18 mouse cellular contexts compared by ENCODE assay signal in genomic region chr5:24592471-24593160, GRCm38 (mm10). TPM values are rescaled to one million over a fixed set of nuclear protein-coding genes. Genes with fewer than 3 reads are reported as not detected.
A peak's percentile ranks its signal among the peaks of the same experiment; 100 is the strongest.
DNase-seq lines count a peak whose midpoint lies in the region; ATAC-seq and TF ChIP-seq lines count a peak whose summit lies in the region.
"Had no signal": no experiment of that assay in that cellular context is flagged by ENCODE, and none has a peak within 500 bp of the region (broad histone marks: within the 10 kb centered on the region; RNA-seq: fewer than 3 reads in every experiment).

No protein-coding gene starts in this region.

- TF ChIP-seq CTCF in thymus, adult 2 months (IDR thresholded peaks at IDR 0.05; ENCODE audit: borderline replicate concordance, control insufficient read depth, extremely low read depth, insufficient read depth, low read length, poor library complexity): no peak

- DNase-seq in adrenal gland, postnatal 36 days: peak; percentile 10 to 22
- DNase-seq in adrenal gland, postnatal 4 days (ENCODE audit: low spot score in 2 of 2): no peak
- DNase-seq in thymus, postnatal 4 days: peak; percentile 13
- no peak for DNase-seq in thymus, adult 2 months
- DNase-seq in yolk sac, embryonic 10.5 days (ENCODE audit: low spot score): peak; percentile 60
- no peak for DNase-seq in spleen, postnatal 10 days (ENCODE audit: low spot score in 2 of 2)
- DNase-seq: cerebellum, adult 2 months; gastrocnemius, postnatal 10 days; right cerebral cortex, adult 18-20 months had no signal

- WGBS in kidney, embryonic 15.5 days: 61% methylated on average over 21 of the region's 21 CpGs
- WGBS in kidney, embryonic 14.5 days: 59% methylated on average over 21 of the region's 21 CpGs
- WGBS in thymus, adult 2 months: 76% methylated on average over 21 of the region's 21 CpGs

- no peaks in the 10 kb centered on the region for H3K9me3 ChIP-seq in kidney, embryonic 15.5 days (replicated peaks)
- H3K9me3 ChIP-seq in kidney, embryonic 14.5 days (ENCODE audit: control insufficient read depth, low read length): no peaks in the 10 kb centered on the region
- H3K9me3 ChIP-seq: embryonic facial prominence, embryonic 15.5 days had no signal

- H3K4me2 ChIP-seq in kidney, embryonic 15.5 days: peak overlapping the region; percentile 44
- H3K4me2 ChIP-seq in kidney, embryonic 14.5 days (replicated peaks; ENCODE audit: low read depth, low read length): no peak overlapping the region; the same call in 1 of the 2 replicates
- H3K4me2 ChIP-seq: embryonic facial prominence, embryonic 15.5 days had no signal

- no peaks in the 10 kb centered on the region for H3K27me3 ChIP-seq in kidney, embryonic 15.5 days
- H3K27me3 ChIP-seq in kidney, embryonic 14.5 days (ENCODE audit: control insufficient read depth, insufficient read depth, low read length): no peaks in the 10 kb centered on the region
- no peaks in the 10 kb centered on the region for H3K27me3 ChIP-seq in thymus, adult 2 months (ENCODE audit: control insufficient read depth, insufficient read depth, low read length)
- H3K27me3 ChIP-seq: embryonic facial prominence, embryonic 15.5 days had no signal

- no peak for TF ChIP-seq POLR2A in thymus, adult 2 months (IDR thresholded peaks at IDR 0.05; ENCODE audit: control insufficient read depth, extremely low read depth, insufficient read depth, low read length, poor library complexity)

- H3K27ac ChIP-seq in kidney, embryonic 15.5 days: 0 out of 2 replicates have a peak overlapping the region, but pooled peaks have one; percentile 75
- no peak overlapping the region for H3K27ac ChIP-seq in kidney, embryonic 14.5 days (ENCODE audit: low read depth, low read length)
- H3K27ac ChIP-seq in thymus, adult 2 months (ENCODE audit: control insufficient read depth, insufficient read depth, low read length): no peak overlapping the region
- H3K27ac ChIP-seq: embryonic facial prominence, embryonic 15.5 days; liver, embryonic 14.5 days had no signal

- no peak for ATAC-seq in kidney, embryonic 15.5 days (replicated peaks; ENCODE audit: low FRiP score)
- no peak for ATAC-seq in kidney, embryonic 14.5 days (ENCODE audit: low FRiP score, low TSS enrichment)

- peak overlapping the region; percentile 17; the same call in 1 of the 2 replicates for H3K4me3 ChIP-seq in kidney, embryonic 15.5 days (replicated peaks)
- no peak overlapping the region for H3K4me3 ChIP-seq in kidney, embryonic 14.5 days (ENCODE audit: low read length)
- no peak overlapping the region for H3K4me3 ChIP-seq in thymus, adult 2 months (ENCODE audit: control insufficient read depth, insufficient read depth, low read length)
- H3K4me3 ChIP-seq: embryonic facial prominence, embryonic 15.5 days had no signal

- peaks cover 44% of the 10 kb centered on the region for H3K4me1 ChIP-seq in kidney, embryonic 15.5 days
- H3K4me1 ChIP-seq in kidney, embryonic 14.5 days (ENCODE audit: control insufficient read depth, insufficient read depth, low read length): peaks cover 29% of the 10 kb centered on the region
- peaks cover 16% of the 10 kb centered on the region; the same call in 1 of the 2 replicates for H3K4me1 ChIP-seq in thymus, adult 2 months (replicated peaks; ENCODE audit: control insufficient read depth, insufficient read depth, low read length)

- H3K9ac ChIP-seq in kidney, embryonic 15.5 days: no peak overlapping the region
- H3K9ac ChIP-seq in kidney, embryonic 14.5 days (ENCODE audit: low read depth, low read length): no peak overlapping the region
- H3K9ac ChIP-seq: embryonic facial prominence, embryonic 15.5 days; liver, embryonic 14.5 days had no signal

- H3K36me3 ChIP-seq in kidney, embryonic 15.5 days: peaks cover 76% of the 10 kb centered on the region
- peaks cover 66% of the 10 kb centered on the region for H3K36me3 ChIP-seq in kidney, embryonic 14.5 days (ENCODE audit: control insufficient read depth, insufficient read depth, low read length)
- no peaks in the 10 kb centered on the region for H3K36me3 ChIP-seq in thymus, adult 2 months (ENCODE audit: control insufficient read depth, insufficient read depth, low read length)

RNA-seq across cellular contexts. Expression of gene Chpf2, which starts 6.1 kb away (rescaled TPM):
- 10 to 100 TPM; 35.7 to 52.5 TPM for total RNA-seq in adrenal gland, postnatal 36 days (2021)
- 10 to 100 TPM; 59.1 to 68.4 TPM for total RNA-seq in adrenal gland, postnatal 4 days (2021)
- 23.2 and 24.7 TPM in 2 replicates for polyA plus RNA-seq in kidney, embryonic 15.5 days (2015; fragmentation: Nextera tagmentation; extraction: Ambion mirVana)
- 8.3 and 11.0 TPM in 2 replicates for polyA plus RNA-seq in kidney, embryonic 14.5 days (2014; fragmentation: Nextera tagmentation; extraction: Ambion mirVana)
- 53.5 and 55.5 TPM in 2 replicates for polyA plus RNA-seq in thymus, adult 2 months (2012; rRNA removed)

RNA-seq across cellular contexts. Expression of gene Abcf2, which starts 15.3 kb away (rescaled TPM):
- 10 to 100 TPM; 69.3 to 79.2 TPM for total RNA-seq in adrenal gland, postnatal 36 days (2021)
- 10 to 100 TPM; 54.7 to 59.8 TPM for total RNA-seq in adrenal gland, postnatal 4 days (2021)
- polyA plus RNA-seq in kidney, embryonic 15.5 days (2015; fragmentation: Nextera tagmentation; extraction: Ambion mirVana): 118 TPM in 2 replicates
- 102 and 121 TPM in 2 replicates for polyA plus RNA-seq in kidney, embryonic 14.5 days (2014; fragmentation: Nextera tagmentation; extraction: Ambion mirVana)
- 117 and 121 TPM in 2 replicates for polyA plus RNA-seq in thymus, adult 2 months (2012; rRNA removed)

RNA-seq across cellular contexts. Expression of gene Smarcd3, which starts 31.6 kb away (rescaled TPM):
- 10 to 100 TPM; 16.0 to 17.4 TPM for total RNA-seq in adrenal gland, postnatal 36 days (2021)
- total RNA-seq in adrenal gland, postnatal 4 days (2021): 10 to 100 TPM; 27.9 to 30.6 TPM
- 26.5 and 33.4 TPM in 2 replicates for polyA plus RNA-seq in kidney, embryonic 15.5 days (2015; fragmentation: Nextera tagmentation; extraction: Ambion mirVana)
- 40.4 and 41.1 TPM in 2 replicates for polyA plus RNA-seq in kidney, embryonic 14.5 days (2014; fragmentation: Nextera tagmentation; extraction: Ambion mirVana)
- 3.7 and 6.1 TPM in 2 replicates for polyA plus RNA-seq in thymus, adult 2 months (2012; rRNA removed)

RNA-seq across cellular contexts. Expression of gene 4931409K22Rik, which starts 36.0 kb away (rescaled TPM):
- not detected for total RNA-seq in adrenal gland, postnatal 36 days (2021)
- under 1 TPM in 1 of 2 experiments, not detected in 1; 0.11 TPM for total RNA-seq in adrenal gland, postnatal 4 days (2021)
- polyA plus RNA-seq in kidney, embryonic 15.5 days (2015; fragmentation: Nextera tagmentation; extraction: Ambion mirVana): 0.23 TPM in 2 replicates
- 0.26 and 0.34 TPM in 2 replicates for polyA plus RNA-seq in kidney, embryonic 14.5 days (2014; fragmentation: Nextera tagmentation; extraction: Ambion mirVana)
- not detected in 2 replicates for polyA plus RNA-seq in thymus, adult 2 months (2012; rRNA removed)
- total RNA-seq: adrenal gland, adult 2 months; gastrocnemius, postnatal 10 days; hematopoietic stem cell, adult 5-6 weeks; left cerebral cortex, adult 18-20 months had no signal
- polyA plus RNA-seq: adrenal gland, adult 2 months; cerebellum, adult 2 months; liver, embryonic 14.5 days; neural tube, embryonic 11.5 days; urinary bladder, adult 2 months had no signal

RNA-seq across cellular contexts. Expression of gene Asb10, which starts 51.8 kb away (rescaled TPM):
- under 1 TPM in 1 of 2 experiments, not detected in 1; 0.49 TPM for total RNA-seq in adrenal gland, postnatal 36 days (2021)
- total RNA-seq in adrenal gland, postnatal 4 days (2021): 1 to 10 TPM; 2.6 to 3.0 TPM
- 0.61 and 0.67 TPM in 2 replicates for polyA plus RNA-seq in kidney, embryonic 15.5 days (2015; fragmentation: Nextera tagmentation; extraction: Ambion mirVana)
- polyA plus RNA-seq in kidney, embryonic 14.5 days (2014; fragmentation: Nextera tagmentation; extraction: Ambion mirVana): 0.54 and 0.91 TPM in 2 replicates
- polyA plus RNA-seq in thymus, adult 2 months (2012; rRNA removed): 0.38 and 9.5 TPM in 2 replicates
- total RNA-seq: adrenal gland, adult 2 months; hematopoietic stem cell, adult 5-6 weeks; left cerebral cortex, adult 18-20 months had no signal

Comparison
In these comparisons a context has a peak if more than half of its experiments do, and no peak if none do; other contexts are left out.
1. DNase-seq: peak in adrenal gland, postnatal 36 days (2 of 2), thymus, postnatal 4 days (single experiment) and yolk sac, embryonic 10.5 days (single experiment); none in adrenal gland, postnatal 4 days (0 of 2), thymus, adult 2 months (single experiment) and spleen, postnatal 10 days (0 of 2).